Mouse (Mus musculus): ENCODE data around the gene Klf16. TPM values are rescaled to one million over a fixed set of nuclear protein-coding genes. Genes with fewer than 3 reads are reported as not detected.
A peak's percentile ranks its signal among the peaks of the same experiment; 100 is the strongest.

Klf16 gene
- 12.1 and 12.4 TPM in 2 replicates for polyA plus RNA-seq (2016; fragmentation: Nextera tagmentation; extraction: Ambion mirVana)

- no peaks in the 10 kb centered on the region for H3K27me3 ChIP-seq
- H3K9me3 ChIP-seq: no peaks in the 10 kb centered on the region
- peak within 1 kb of the TSS; percentile 76 for H3K9ac ChIP-seq (replicated peaks)
- peak; percentile 74 for ATAC-seq (ENCODE audit: insufficient number of reproducible peaks, insufficient read depth, low FRiP score, low TSS enrichment, low read depth)
- peaks cover 13% of the 10 kb centered on the region for H3K36me3 ChIP-seq
- H3K27ac ChIP-seq: peak within 1 kb of the TSS; percentile 91
- under 1% methylated on average over 91 of the region's 97 CpGs for WGBS
- H3K4me3 ChIP-seq (replicated peaks): peak within 1 kb of the TSS; percentile 85
- H3K4me1 ChIP-seq (replicated peaks): peaks cover 37% of the 10 kb centered on the region
- peak within 1 kb of the TSS; percentile 98 for H3K4me2 ChIP-seq
Measured at GRCm38 (mm10) chr10:80577195-80578130, at the start of gene Klf16. Gene Klf16 (minus strand): TSS chr10:80577321.

DNA sequence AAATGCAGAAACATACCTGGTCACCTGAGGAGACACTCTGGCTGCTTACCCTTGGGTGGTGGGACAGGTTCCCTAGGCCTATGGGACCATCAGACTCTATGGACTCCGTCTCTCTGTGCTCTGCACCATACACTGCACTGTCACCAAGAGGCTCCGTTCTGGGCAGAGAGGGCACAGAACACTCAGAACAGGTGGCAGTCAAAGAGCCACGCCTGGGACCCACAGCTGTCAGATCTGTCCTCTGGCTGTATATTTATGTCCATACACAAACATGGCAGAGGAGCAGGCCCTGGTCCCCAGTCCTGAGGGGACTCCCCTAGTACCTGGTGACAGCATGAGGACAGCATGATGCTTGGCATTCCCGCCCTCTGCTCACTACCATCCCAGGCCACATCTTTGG lies 48.6 kb upstream of the Klf16 start:
- peaks cover 40% of the 10 kb centered on the region for H3K4me1 ChIP-seq (replicated peaks)
- H3K9ac ChIP-seq (replicated peaks): no peak overlapping the region; the same call in 1 of the 2 replicates
- no peaks in the 10 kb centered on the region for H3K27me3 ChIP-seq
- 90% methylated on average over 4 of the region's 4 CpGs for WGBS
- H3K9me3 ChIP-seq: no peaks in the 10 kb centered on the region
- no peak overlapping the region for H3K4me2 ChIP-seq
- no peak for ATAC-seq (ENCODE audit: insufficient number of reproducible peaks, insufficient read depth, low FRiP score, low TSS enrichment, low read depth)
- no peak overlapping the region for H3K4me3 ChIP-seq (replicated peaks)
- peaks cover 35% of the 10 kb centered on the region for H3K36me3 ChIP-seq
- no peak overlapping the region for H3K27ac ChIP-seq

DNA sequence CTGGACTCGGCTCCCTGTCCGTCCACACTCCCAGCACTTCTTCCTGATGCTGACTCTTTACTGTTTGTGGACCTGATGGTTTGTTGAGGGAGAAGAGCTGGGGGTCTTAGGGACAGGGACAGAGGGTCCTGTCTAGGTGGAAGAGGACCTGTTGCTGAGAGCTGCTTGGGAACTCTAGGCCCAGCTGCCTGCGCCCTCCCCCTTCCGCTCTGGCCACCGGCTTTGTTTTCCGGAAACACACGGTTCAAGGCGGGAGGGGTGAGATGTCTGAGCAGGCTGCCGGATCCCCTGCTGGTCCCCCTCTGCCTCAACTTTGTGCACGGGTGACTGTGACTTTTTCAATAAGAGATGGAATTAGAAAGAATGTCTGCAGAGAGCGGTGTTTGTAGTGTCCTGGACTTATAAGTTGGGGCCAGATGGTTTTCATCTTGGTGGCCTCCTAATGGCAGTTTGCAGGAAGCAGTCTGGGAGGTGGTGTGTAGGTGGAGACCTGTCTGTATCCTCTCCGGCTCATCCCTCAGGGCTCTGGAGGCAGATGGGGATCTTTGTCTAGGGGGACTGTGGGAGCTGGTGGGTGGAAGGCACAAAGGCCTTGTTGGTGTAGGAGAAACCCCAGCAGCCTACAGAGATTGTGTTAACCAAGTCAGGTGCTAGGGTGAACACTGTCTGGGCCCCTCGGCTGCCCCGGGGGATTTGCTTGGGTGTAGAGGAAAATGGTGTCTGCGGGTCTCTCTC lies 46.5 kb upstream of the Klf16 start:
- H3K4me1 ChIP-seq (replicated peaks): peaks cover 40% of the 10 kb centered on the region
- H3K9me3 ChIP-seq: no peaks in the 10 kb centered on the region
- WGBS: 8% methylated on average over 15 of the region's 15 CpGs
- no peak for ATAC-seq (ENCODE audit: insufficient number of reproducible peaks, insufficient read depth, low FRiP score, low TSS enrichment, low read depth)
- peak overlapping the region; percentile 89 for H3K27ac ChIP-seq
- peaks cover 19% of the 10 kb centered on the region for H3K36me3 ChIP-seq
- peak overlapping the region; percentile 99 for H3K4me2 ChIP-seq
- H3K9ac ChIP-seq (replicated peaks): peak overlapping the region; percentile 88
- peak overlapping the region; percentile 90 for H3K4me3 ChIP-seq (replicated peaks)
- H3K27me3 ChIP-seq: no peaks in the 10 kb centered on the region

GRCm38 (mm10) chr10:80622661-80623456 lies 45.7 kb upstream of the Klf16 start, which contains the start of gene Csnk1g2:
Gene Csnk1g2 (plus strand): TSS chr10:80622838.
- Histone ChIP-seq H3K27ac (peak within 1 kb of the TSS; percentile 89), H3K4me3 (replicated peaks) (peak within 1 kb of the TSS; percentile 90), H3K4me1 (replicated peaks) (peaks cover 40% of the 10 kb centered on the region), H3K9me3 (no peaks in the 10 kb centered on the region), H3K9ac (replicated peaks) (peak within 1 kb of the TSS; percentile 88), H3K4me2 (peak within 1 kb of the TSS; percentile 99), H3K27me3 (no peaks in the 10 kb centered on the region), H3K36me3 (peaks cover 16% of the 10 kb centered on the region)
- peak; percentile 16 for ATAC-seq (ENCODE audit: insufficient number of reproducible peaks, insufficient read depth, low FRiP score, low TSS enrichment, low read depth)
- WGBS: under 1% methylated on average over 85 of the region's 85 CpGs

DNA sequence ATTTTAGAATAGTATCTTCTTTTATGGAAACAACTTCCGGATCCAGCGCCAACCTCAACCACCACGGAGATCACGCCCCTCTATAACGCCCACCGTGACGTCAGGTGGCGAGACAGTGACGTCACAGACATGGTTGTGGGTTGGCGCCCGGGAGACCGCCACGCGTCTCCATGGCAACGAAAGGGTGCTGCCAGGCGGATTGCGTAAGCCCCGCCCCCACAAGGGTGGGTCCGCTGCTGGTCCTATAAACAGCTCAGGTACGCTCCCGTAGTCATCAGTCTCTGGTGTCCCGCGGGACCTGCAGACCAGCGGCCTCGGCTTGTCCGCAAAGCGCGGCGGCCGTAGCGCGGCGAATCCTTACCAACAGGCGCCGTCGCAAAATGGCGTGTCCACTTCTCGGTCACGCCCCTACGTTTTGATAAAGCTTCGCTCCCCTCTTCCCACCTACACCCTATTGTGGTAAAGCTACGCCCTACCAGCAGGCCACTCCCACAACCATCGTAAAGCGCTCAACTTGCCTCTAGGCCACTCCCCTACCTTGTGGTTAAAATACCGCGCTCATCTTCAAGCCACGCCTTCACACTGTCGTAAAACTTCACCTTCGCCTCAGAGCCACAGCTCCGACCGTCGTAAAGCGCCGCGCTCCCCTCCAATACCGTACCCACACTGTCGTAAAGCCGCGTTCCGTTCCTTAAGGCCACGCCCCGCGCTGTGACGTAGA lies 45.0 kb upstream of the Klf16 start:
- no peaks in the 10 kb centered on the region for H3K27me3 ChIP-seq
- H3K4me1 ChIP-seq (replicated peaks): peaks cover 34% of the 10 kb centered on the region

DNA sequence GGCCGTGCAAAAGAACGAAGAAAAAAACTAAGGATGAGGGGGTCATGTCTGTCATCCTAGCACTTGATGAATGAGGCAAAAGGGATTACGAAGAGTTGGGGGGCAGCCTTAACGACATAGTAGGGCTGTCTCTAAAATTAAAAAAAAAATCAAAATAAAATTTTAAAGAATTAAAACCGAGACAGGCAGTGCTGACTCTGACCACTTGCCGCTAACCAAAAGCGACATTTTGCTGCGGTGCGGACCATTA lies 44.5 kb upstream of the Klf16 start:
- WGBS: 4% methylated on average over 9 of the region's 9 CpGs
- no peak for ATAC-seq (ENCODE audit: insufficient number of reproducible peaks, insufficient read depth, low FRiP score, low TSS enrichment, low read depth)
- H3K4me1 ChIP-seq (replicated peaks): peaks cover 34% of the 10 kb centered on the region

More for the DNA sequence above, 45.0 kb upstream of the Klf16 start:
- Histone ChIP-seq H3K27ac (peak overlapping the region; percentile 89), H3K4me3 (replicated peaks) (peak overlapping the region; percentile 90), H3K36me3 (peaks cover 13% of the 10 kb centered on the region), H3K9ac (replicated peaks) (peak overlapping the region; percentile 88; the same call in 1 of the 2 replicates), H3K4me2 (peak overlapping the region; percentile 99), H3K9me3 (no peaks in the 10 kb centered on the region)
- 0% methylated on average over 64 of the region's 64 CpGs for WGBS
- ATAC-seq (ENCODE audit: insufficient number of reproducible peaks, insufficient read depth, low FRiP score, low TSS enrichment, low read depth): peak; percentile 95

DNA sequence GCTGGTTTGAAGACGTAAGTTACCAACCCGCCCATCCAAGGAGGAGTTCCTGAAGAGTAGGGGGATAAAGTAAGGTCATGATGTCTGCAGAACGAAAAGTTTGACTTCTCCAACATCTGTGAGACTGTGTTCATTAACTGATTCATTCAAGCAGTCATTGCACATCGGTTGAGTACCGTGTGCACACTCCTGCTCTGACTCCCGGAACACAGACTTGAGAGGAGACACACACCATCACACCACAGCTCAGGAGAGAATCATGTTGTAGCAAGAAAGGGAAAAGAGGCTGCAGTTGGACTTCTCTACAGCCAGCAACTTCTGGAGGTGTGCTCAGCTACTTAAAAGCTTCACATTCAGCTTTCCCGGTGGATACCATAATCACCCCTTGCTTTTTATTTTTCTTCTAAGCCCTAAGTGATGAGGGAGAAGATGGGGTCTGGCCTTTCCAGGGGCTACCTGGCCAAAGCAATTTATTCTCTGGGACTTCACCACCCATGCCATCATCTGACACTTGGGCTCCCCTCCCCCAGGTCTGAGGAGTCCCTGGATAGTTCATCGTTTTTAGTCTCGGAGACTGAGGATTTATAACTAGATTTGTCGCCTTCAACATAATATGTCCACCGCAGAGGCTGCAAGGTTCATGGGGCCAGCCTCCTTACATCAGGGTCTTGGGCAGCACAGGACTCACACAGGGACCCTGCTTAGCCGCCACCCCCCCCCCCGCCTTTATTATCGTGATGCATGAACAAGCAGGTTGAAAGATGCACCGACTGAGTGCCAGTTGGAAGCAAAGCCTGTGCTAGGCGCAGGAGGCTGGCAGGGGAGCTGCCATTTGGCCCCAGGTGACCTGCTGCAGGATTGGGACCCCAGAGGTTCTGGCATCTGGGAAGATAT lies 43.9 kb upstream of the Klf16 start:
- Histone ChIP-seq H3K27me3 (no peaks in the 10 kb centered on the region), H3K36me3 (peaks cover 14% of the 10 kb centered on the region), H3K9ac (replicated peaks) (peak overlapping the region; percentile 53), H3K4me3 (replicated peaks) (peak overlapping the region; percentile 90), H3K9me3 (no peaks in the 10 kb centered on the region), H3K27ac (peak overlapping the region; percentile 89), H3K4me1 (replicated peaks) (peaks cover 32% of the 10 kb centered on the region), H3K4me2 (peak overlapping the region; percentile 99)
- WGBS: 58% methylated on average over 16 of the region's 16 CpGs
- ATAC-seq (ENCODE audit: insufficient number of reproducible peaks, insufficient read depth, low FRiP score, low TSS enrichment, low read depth): no peak

More for the DNA sequence above, 44.5 kb upstream of the Klf16 start:
- Histone ChIP-seq H3K9ac (replicated peaks) (peak overlapping the region; percentile 53), H3K4me3 (replicated peaks) (peak overlapping the region; percentile 90), H3K9me3 (no peaks in the 10 kb centered on the region), H3K36me3 (peaks cover 13% of the 10 kb centered on the region), H3K27me3 (no peaks in the 10 kb centered on the region), H3K27ac (peak overlapping the region; percentile 89), H3K4me2 (peak overlapping the region; percentile 99)

DNA sequence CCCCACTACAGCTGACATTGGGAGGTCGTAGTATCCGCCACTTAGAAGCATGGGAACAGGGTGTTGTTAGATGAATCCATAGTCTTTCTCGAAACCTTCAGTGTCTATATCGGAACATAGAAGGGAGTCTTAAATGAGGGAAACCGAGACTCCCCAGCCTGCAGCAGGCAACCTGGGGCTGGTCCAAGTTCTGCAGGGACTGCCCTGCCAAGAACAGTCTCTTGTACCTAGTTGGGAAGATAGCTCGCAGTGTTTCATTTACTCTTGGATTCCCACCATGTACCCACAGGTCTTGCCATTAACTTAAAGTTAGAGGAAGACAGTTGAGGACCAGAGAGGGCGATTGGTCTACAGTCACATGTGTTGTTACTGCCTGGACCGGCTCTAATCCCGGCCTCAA lies 43.2 kb upstream of the Klf16 start:
- H3K4me2 ChIP-seq: no peak overlapping the region
- no peak overlapping the region for H3K4me3 ChIP-seq (replicated peaks)
- 80% methylated on average over 9 of the region's 9 CpGs for WGBS
- no peaks in the 10 kb centered on the region for H3K27me3 ChIP-seq
- H3K9me3 ChIP-seq: no peaks in the 10 kb centered on the region
- no peak for ATAC-seq (ENCODE audit: insufficient number of reproducible peaks, insufficient read depth, low FRiP score, low TSS enrichment, low read depth)
- H3K9ac ChIP-seq (replicated peaks): no peak overlapping the region
- peaks cover 28% of the 10 kb centered on the region for H3K4me1 ChIP-seq (replicated peaks)
- H3K36me3 ChIP-seq: peaks cover 16% of the 10 kb centered on the region
- 0 out of 2 replicates have a peak overlapping the region, but pooled peaks have one; percentile 17 for H3K27ac ChIP-seq

- ATAC-seq (ENCODE audit: insufficient number of reproducible peaks, insufficient read depth, low FRiP score, low TSS enrichment, low read depth): no peak
- Histone ChIP-seq H3K27ac (no peak overlapping the region), H3K9ac (replicated peaks) (no peak overlapping the region), H3K27me3 (no peaks in the 10 kb centered on the region), H3K36me3 (peaks cover 19% of the 10 kb centered on the region), H3K4me1 (replicated peaks) (peaks cover 21% of the 10 kb centered on the region), H3K4me2 (no peak overlapping the region), H3K9me3 (no peaks in the 10 kb centered on the region), H3K4me3 (replicated peaks) (no peak overlapping the region)
- 39% methylated on average over 8 of the region's 8 CpGs for WGBS
Measured at GRCm38 (mm10) chr10:80619465-80620244, 42.5 kb upstream of the Klf16 start.
